Mouse (Mus musculus) heart, postnatal 0 days (tissue): ENCODE measurements at regions not wholly inside any gene's neighbourhood (a gene's known extent, or its start where the extent isn't known, plus 50 kb on each side); places are given as distances from the start of the nearest gene placed in this dataset.

Experiments
- ATAC-seq: fragments of 200-750 bp; cut with Nextera tagmentation; 2 replicates; pipeline ENCODE4 v1.8.0; 2017; ENCODE audit warnings: low read depth, moderate number of reproducible peaks, moderate library complexity; ENCODE audit not compliant: insufficient read depth
- DNase-seq: peaks from one replicate; pipeline ENCODE4 v3.0.0-alpha.2; 2016; ENCODE audit warnings: low spot score
- H3K27ac ChIP-seq: fragments of 300-500 bp; sonication (generic); 2 replicates; pipeline ENCODE4 v1.5.1; 2014; ENCODE audit warnings: low read depth, mild to moderate bottlenecking
- H3K27me3 ChIP-seq: fragments of 300-500 bp; sonication (generic); 2 replicates; pipeline ENCODE4 v1.6.1; 2014; ENCODE audit warnings: low read length, mixed read lengths; ENCODE audit not compliant: control insufficient read depth, insufficient read depth
- H3K36me3 ChIP-seq: fragments of 300-500 bp; sonication (generic); replicated peaks from 2 replicates; pipeline ENCODE4 v1.6.1; 2014; ENCODE audit warnings: low read length, mixed read lengths; ENCODE audit not compliant: control insufficient read depth, insufficient read depth
- H3K4me1 ChIP-seq: fragments of 300-500 bp; sonication (generic); 2 replicates; pipeline ENCODE4 v1.6.1; 2014; ENCODE audit warnings: antibody characterized with exemption; ENCODE audit not compliant: control insufficient read depth, insufficient read depth
- H3K4me2 ChIP-seq: fragments of 300-500 bp; sonication (generic); 2 replicates; pipeline ENCODE4 v1.6.1; 2014; ENCODE audit warnings: low read depth, mild to moderate bottlenecking, low read length, moderate library complexity
- H3K4me3 ChIP-seq: fragments of 300-500 bp; sonication (generic); 2 replicates; pipeline ENCODE4 v1.5.1; 2014; ENCODE audit warnings: low read depth, low read length
- H3K9ac ChIP-seq: fragments of 300-500 bp; sonication (generic); replicated peaks from 2 replicates; pipeline ENCODE4 v1.6.1; 2014; ENCODE audit warnings: low read depth, low read length, mixed read lengths
- H3K9me3 ChIP-seq: fragments of 300-500 bp; sonication (generic); replicated peaks from 2 replicates; pipeline ENCODE4 v1.6.1; 2016; ENCODE audit warnings: low read length; ENCODE audit not compliant: control insufficient read depth
- CTCF ChIP-seq: IDR thresholded peaks from 2 replicates; pipeline ENCODE4 v1.5.1; 2016; ENCODE audit warnings: antibody characterized with exemption, control low read depth, low read depth
- EP300 ChIP-seq: IDR thresholded peaks from 2 replicates; pipeline ENCODE4 v1.6.1; 2016; ENCODE audit warnings: antibody characterized with exemption, low read depth
- WGBS: fragments of 180-500 bp; shearing (Covaris S2); extraction: QIAGEN DNeasy Blood & Tissue Kit; methylation state at CpG from one replicate; pipeline ENCODE4 v1.1.7; 2014; 5-methylcytosine and 5-hydroxymethylcytosine counted together

DNA sequence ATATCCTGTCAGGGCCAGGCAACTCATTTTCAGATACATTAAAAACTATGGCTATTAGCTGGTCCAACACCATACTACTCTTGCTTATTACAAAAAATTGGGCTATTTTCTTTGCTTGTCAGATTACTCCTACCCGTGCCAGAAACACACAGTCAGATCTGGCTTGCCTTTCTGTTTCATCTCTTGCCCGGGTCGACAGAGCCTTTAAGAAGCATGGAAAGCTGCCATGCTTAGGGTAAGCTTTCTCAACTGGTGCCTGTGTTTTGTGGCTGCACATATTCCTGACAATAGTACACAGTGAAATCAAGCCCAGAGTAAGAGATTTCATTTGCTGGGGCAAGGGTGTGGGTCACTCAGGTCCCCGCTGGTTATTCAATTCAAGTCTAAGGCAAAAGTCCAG, 162.5 kb upstream of the Cttnbp2 start:
- H3K4me3 ChIP-seq, result no peak overlapping the region
- no peaks in the 10 kb centered on the region for H3K4me1 ChIP-seq
- H3K27ac ChIP-seq, result no peak overlapping the region
- ATAC-seq, result no peak
- 70% methylated on average over 4 of the region's 4 CpGs for WGBS
- no peak for DNase-seq
- no peaks in the 10 kb centered on the region for H3K36me3 ChIP-seq
- H3K9me3 ChIP-seq, result no peaks in the 10 kb centered on the region
- H3K9ac ChIP-seq, result no peak overlapping the region
- H3K4me2 ChIP-seq, result no peak overlapping the region
- no peaks in the 10 kb centered on the region for H3K27me3 ChIP-seq
- TF ChIP-seq CTCF, result no peak
- TF ChIP-seq EP300, result no peak

DNA sequence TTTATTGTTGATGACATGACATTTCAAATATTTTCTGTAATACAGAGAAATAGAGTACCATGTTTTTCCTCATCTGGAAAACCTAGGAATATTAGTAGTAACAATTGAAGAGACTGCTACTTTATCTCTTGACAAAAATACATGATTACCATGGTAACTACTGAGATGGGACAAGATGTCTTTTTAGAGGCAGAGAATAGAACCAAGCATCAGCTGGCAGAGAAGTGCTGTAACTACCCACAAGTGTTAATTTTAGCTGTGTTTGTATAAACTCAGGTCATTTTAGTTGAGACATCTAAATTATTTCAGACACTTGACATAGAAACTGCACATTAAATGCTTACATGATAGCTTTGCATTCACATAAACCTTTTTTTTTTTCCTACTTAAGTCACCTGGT, 166.1 kb upstream of the Cttnbp2 start:
- TF ChIP-seq CTCF (no peak), EP300 (no peak)
- Histone ChIP-seq H3K27ac (no peak overlapping the region), H3K4me1 (no peaks in the 10 kb centered on the region), H3K9me3 (no peaks in the 10 kb centered on the region), H3K27me3 (no peaks in the 10 kb centered on the region), H3K36me3 (no peaks in the 10 kb centered on the region), H3K4me3 (no peak overlapping the region), H3K4me2 (no peak overlapping the region), H3K9ac (no peak overlapping the region)
- ATAC-seq, result no peak
- no peak for DNase-seq

DNA sequence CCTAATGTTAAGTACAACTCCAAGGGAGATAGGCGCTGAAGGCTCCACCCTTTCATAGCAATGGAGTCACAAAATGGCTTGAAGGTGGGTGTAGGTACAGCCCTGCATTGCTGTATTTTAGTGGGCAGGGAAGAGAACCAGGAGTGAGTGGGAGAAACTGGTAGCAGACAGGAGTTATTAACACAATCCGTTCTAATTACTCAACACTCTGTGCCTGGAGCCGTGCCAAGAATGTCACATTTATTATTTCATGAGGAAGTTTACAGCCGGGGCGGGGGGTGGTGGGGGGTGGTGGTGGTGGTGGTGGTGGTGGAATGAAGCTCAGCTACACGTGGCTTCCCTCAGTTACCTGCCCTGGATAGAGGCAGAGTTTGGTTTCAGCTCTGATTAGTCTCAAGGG, 166.3 kb upstream of the Lsm8 start:
- no peak overlapping the region for H3K4me2 ChIP-seq
- no peaks in the 10 kb centered on the region for H3K36me3 ChIP-seq
- H3K4me3 ChIP-seq, result no peak overlapping the region
- no peaks in the 10 kb centered on the region for H3K4me1 ChIP-seq
- no peak for DNase-seq
- WGBS, result 35% methylated on average over 6 of the region's 6 CpGs
- no peaks in the 10 kb centered on the region for H3K27me3 ChIP-seq
- H3K27ac ChIP-seq, result no peak overlapping the region
- TF ChIP-seq EP300 (no peak), CTCF (no peak)
- ATAC-seq, result no peak
- no peak overlapping the region for H3K9ac ChIP-seq
- H3K9me3 ChIP-seq, result no peaks in the 10 kb centered on the region

DNA sequence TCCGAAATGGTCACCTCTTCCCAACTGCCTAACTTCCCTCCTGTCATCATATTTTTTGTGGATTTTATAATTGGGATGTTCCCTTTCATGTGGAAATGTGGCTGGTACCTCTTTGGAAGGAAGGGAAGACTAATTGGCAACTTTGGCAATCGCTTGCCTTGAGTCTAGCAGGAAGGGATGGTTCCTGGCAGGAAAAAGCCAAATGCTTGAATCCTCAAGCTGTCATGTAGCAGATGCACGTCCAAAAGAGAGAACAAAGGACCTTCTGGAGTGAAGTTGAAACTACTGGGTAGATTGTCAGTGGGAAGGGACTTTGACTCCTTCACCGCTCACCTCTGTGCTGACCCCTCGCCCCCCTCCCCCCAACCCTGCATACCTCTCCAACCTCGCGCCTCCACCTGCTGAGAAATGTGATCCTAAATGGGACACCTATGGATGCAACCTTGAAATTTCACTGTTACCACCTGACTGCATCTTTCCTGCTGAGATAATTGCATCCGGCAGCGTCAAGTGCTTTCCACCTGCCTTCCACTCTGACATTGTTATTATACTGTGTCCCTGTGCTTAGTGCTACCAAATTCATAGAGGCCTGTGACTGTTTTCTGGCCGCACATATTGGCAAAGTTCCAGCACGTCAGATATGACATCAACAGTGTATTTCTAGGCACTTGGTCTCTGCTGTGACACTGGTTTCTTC, 159.6 kb upstream of the Lsm8 start:
- Histone ChIP-seq H3K9ac (no peak overlapping the region), H3K36me3 (no peaks in the 10 kb centered on the region), H3K4me1 (no peaks in the 10 kb centered on the region), H3K4me2 (no peak overlapping the region), H3K27ac (no peak overlapping the region), H3K9me3 (no peaks in the 10 kb centered on the region), H3K27me3 (no peaks in the 10 kb centered on the region), H3K4me3 (no peak overlapping the region)
- DNase-seq (no peak), ATAC-seq (no peak)
- TF ChIP-seq EP300, result no peak
- TF ChIP-seq CTCF, result no peak
- WGBS, result 29% methylated on average over 11 of the region's 11 CpGs

DNA sequence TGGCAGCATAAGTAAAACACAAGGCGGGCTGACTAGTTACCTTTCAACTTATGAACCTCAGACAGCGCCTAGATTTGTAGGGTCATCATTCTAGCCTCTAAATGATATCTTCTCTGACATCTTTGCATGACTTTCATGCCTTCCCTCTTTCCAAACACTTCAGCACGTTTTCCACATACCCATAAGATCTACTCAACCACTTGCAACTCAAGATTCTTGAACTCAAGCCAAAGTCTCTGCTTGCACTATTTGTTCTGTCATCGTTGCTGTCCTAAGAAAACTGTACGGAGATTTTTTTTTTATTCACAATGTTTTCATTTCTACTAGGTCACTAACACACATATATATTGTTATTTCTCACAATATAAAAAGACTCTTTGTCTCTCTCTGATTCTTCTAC, 150.8 kb upstream of the Lsm8 start:
- Histone ChIP-seq H3K36me3 (no peaks in the 10 kb centered on the region), H3K4me1 (0 out of 2 replicates have a peak, but pooled peaks cover 3% of the 10 kb centered on the region), H3K4me3 (no peak overlapping the region), H3K27me3 (no peaks in the 10 kb centered on the region), H3K27ac (no peak overlapping the region), H3K9me3 (no peaks in the 10 kb centered on the region), H3K9ac (no peak overlapping the region), H3K4me2 (no peak overlapping the region)
- no peak for TF ChIP-seq EP300
- TF ChIP-seq CTCF, result no peak
- DNase-seq (no peak), ATAC-seq (no peak)
- WGBS, result 33% methylated on average over 5 of the region's 5 CpGs

DNA sequence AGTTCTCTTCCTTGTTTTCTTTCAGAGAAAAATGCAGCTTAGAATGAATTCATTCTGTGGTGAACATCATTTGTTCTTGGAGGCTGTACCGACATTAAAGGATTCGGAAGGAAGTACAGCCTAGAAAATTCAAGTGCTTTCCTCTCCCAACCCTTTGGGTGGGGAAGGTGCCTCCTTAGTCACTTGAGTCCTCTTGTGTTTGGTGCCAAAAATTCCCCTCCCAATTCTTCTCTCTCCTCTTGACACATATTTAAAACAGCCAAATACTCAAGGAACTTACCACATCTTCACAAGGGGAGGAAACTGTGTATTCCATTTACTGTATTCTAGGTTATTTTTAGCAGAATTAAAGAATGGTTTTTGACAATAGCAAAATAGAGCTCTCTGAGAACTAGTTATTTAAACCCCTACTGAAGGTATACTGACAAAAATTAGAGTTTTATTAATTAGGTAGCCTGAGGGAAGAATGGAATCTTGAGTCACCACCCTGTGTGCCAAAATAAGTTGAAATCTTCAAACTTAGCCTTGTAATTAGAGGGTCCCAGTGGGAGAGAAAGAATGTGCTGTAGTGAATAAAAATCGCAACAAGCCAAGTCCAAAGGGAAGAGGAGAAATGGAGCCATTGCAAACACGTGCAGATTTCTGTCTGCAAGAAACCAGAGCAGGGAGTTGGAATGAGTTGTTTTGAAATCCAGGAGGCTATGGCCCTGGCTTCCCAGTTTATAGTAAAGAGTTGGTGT, 149.2 kb upstream of the Lsm8 start:
- TF ChIP-seq EP300 (no peak), CTCF (no peak)
- no peak for DNase-seq
- no peak overlapping the region for H3K27ac ChIP-seq

More for the DNA sequence above, 149.2 kb upstream of the Lsm8 start:
- Histone ChIP-seq H3K9me3 (no peaks in the 10 kb centered on the region), H3K4me3 (no peak overlapping the region), H3K9ac (no peak overlapping the region), H3K27me3 (no peaks in the 10 kb centered on the region), H3K36me3 (no peaks in the 10 kb centered on the region), H3K4me1 (0 out of 2 replicates have a peak, but pooled peaks cover 3% of the 10 kb centered on the region), H3K4me2 (no peak overlapping the region)
- ATAC-seq, result no peak
- 53% methylated on average over 4 of the region's 4 CpGs for WGBS
